Mouse (Mus musculus) macrophage (primary cell): Measurements from ENCODE around the gene Dact3. TPM values are rescaled to one million over a fixed set of nuclear protein-coding genes. Genes with fewer than 3 reads are reported as not detected.
A peak's percentile ranks its signal among the peaks of the same experiment; 100 is the strongest.

Experiments
- H3K27ac ChIP-seq: fragments of 350-480 bp; formaldehyde crosslinking; 2 replicates; pipeline ENCODE4 v1.9.0; 2021
- H3K36me3 ChIP-seq: fragments of 350-480 bp; formaldehyde crosslinking; 2 replicates; pipeline ENCODE4 v1.9.0; 2021; ENCODE audit errors: inconsistent target
- H3K4me3 ChIP-seq: fragments of 350-480 bp; formaldehyde crosslinking; 2 replicates; pipeline ENCODE4 v1.9.0; 2021; ENCODE audit errors: inconsistent target
- H3K79me2 ChIP-seq: fragments of 350-480 bp; formaldehyde crosslinking; 2 replicates; pipeline ENCODE4 v1.9.0; 2021; ENCODE audit errors: inconsistent target
- WGBS: methylation state at CpG from one replicate; pipeline ENCODE4 v1.1.7; 2026; ENCODE audit warnings: inconsistent platforms; ENCODE audit not compliant: missing documents; 5-methylcytosine and 5-hydroxymethylcytosine counted together
- polyA plus RNA-seq: library from polyadenylated mRNA; stranded (reverse); fragments of 250-400 nt; gene quantifications from 3 replicates; pipeline ENCODE4 v1.2.4, GENCODE M21; 2018; ENCODE audit warnings: inconsistent platforms

The Dact3 gene
- polyA plus RNA-seq, 1 experiment from 2014 or later = 0.32 TPM

DNA sequence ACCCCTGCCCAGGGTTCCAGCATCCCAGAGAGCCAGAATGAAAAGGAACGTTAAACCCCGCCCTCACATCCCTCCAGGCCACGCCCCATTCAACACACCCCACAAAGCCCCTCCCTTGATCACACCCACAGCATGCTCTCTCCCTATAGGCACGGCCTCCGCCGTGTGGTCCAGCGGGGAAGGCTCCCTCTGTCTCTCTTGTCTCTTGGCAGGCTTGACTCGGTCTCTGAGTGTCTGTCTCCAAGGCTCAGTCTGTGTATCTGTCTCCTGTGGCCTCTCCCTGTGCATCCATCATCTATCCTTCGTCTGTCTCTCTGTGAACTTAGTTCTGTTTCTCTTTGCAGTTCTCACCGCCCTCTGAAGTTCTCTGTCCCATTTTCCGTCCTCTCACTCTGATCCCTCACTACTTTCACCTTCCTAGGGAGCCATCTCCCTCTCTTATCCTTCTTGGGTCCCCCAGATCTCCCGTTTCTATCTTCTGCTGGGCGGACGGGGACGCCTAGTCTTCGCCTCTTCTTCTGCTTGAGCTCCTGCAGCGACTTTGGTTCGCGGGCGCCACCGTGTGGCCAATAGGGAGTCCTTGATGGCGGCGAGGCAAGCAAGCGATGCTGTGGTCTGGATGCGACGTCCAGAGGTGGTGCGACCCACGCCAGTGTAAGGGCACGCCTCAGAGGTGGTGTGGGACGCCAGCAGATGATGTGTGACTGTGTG lies 16.7 kb downstream of the Dact3 start, which contains the start of gene Gng8:
Gng8 (plus strand) TSS at position 146 of the 711 bp plus-strand sequence.
- WGBS = 1% methylated on average over 30 of the region's 30 CpGs
- no peaks in the 10 kb centered on the region for H3K36me3 ChIP-seq
- no peaks in the 10 kb centered on the region for H3K79me2 ChIP-seq
- H3K27ac ChIP-seq = no peak within 1 kb of the TSS
- H3K4me3 ChIP-seq = peak within 1 kb of the TSS; percentile 15; the same call in 1 of the 2 replicates

DNA sequence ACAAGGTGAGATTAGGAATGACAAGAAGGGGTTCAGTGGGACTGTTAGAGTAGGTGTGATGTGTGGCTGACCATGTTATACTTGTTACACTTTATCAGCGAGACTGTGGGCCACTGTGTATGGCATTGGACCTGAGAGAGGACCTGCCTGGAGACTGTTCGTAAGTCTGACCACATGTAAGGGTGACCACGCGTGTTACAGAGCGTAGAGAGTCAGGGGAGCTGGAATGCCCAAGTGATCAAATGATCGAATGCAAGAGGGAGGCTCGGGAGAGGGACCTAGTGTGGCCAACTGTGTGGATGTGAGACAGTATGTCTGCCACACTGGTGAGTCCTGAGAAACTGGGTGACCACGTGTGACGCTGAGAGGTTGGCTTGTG lies 17.2 kb downstream of the Dact3 start:
- Histone ChIP-seq H3K79me2 (no peaks in the 10 kb centered on the region), H3K36me3 (no peaks in the 10 kb centered on the region), H3K27ac (no peak overlapping the region), H3K4me3 (no peak overlapping the region)
- 51% methylated on average over 9 of the region's 9 CpGs for WGBS

DNA sequence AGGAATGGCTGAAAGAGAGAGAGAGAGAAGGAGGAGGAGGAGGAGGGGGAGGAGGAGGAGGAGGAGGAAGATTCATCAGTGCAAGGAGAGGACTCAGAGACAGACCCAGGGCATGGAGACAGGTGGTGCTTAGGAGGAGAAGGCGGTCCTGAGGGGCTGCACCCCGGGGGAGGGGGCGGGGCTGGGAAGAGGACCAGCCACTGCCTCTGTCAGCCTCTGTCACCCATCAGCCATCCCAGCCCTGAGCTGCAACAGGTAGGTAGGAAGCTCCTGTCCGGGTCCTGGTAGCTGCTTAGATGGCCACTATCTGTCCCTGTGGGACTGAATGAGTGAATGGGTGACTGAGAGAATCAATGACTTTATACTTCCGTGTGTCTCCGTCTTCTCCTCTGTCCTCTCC lies 18.5 kb downstream of the Dact3 start:
- 38% methylated on average over 6 of the region's 6 CpGs for WGBS
- Histone ChIP-seq H3K27ac (no peak overlapping the region), H3K36me3 (no peaks in the 10 kb centered on the region), H3K79me2 (no peaks in the 10 kb centered on the region), H3K4me3 (no peak overlapping the region)

GRCm38 (mm10) chr7:16894279-16894678 lies 19.2 kb downstream of the Dact3 start:
- Histone ChIP-seq H3K79me2 (no peaks in the 10 kb centered on the region), H3K4me3 (no peak overlapping the region), H3K27ac (no peak overlapping the region), H3K36me3 (no peaks in the 10 kb centered on the region)
- 53% methylated on average over 4 of the region's 4 CpGs for WGBS

DNA sequence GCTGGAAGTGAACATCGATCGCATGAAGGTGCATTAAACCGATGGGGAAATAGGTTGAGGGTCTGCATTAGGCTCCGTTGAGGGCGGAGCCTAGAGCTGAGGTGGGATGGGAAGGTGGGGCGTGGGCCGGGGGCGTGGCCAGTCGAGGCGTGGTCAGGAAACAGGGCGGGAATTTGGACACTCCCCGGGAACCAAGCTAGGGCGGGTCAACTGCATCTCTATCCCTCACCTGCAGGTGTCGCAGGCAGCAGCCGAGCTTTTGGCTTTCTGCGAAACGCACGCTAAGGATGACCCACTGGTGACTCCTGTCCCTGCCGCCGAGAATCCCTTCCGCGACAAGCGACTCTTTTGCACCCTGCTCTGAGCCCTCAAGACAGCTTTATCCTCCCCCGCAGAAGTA lies 19.9 kb downstream of the Dact3 start:
- Histone ChIP-seq H3K4me3 (no peak overlapping the region), H3K27ac (no peak overlapping the region)
- WGBS = 3% methylated on average over 23 of the region's 24 CpGs

DNA sequence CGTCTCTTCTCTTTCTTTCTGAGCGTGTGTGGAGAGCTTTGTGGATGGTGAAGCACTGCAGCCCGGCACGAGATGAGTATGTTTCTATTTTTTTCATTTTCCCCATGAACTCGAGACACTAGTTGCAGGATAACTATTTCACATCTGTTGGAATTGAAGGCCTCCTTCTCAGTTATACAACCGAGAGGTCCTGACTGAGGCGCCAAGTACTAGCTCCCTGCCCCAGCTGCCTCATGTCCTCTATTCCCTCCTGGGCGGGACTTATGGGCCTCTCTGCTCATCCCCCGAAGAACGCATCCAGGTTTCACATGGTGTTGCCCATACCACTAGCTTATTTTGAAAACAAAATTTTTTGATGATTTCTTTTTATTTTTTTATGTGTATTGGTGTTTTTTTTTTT lies 20.4 kb downstream of the Dact3 start:
- Histone ChIP-seq H3K36me3 (no peaks in the 10 kb centered on the region), H3K4me3 (no peak overlapping the region), H3K79me2 (no peaks in the 10 kb centered on the region), H3K27ac (no peak overlapping the region)
- WGBS = 48% methylated on average over 10 of the region's 10 CpGs

More for the DNA sequence above, 19.9 kb downstream of the Dact3 start:
- Histone ChIP-seq H3K79me2 (no peaks in the 10 kb centered on the region), H3K36me3 (no peaks in the 10 kb centered on the region)

DNA sequence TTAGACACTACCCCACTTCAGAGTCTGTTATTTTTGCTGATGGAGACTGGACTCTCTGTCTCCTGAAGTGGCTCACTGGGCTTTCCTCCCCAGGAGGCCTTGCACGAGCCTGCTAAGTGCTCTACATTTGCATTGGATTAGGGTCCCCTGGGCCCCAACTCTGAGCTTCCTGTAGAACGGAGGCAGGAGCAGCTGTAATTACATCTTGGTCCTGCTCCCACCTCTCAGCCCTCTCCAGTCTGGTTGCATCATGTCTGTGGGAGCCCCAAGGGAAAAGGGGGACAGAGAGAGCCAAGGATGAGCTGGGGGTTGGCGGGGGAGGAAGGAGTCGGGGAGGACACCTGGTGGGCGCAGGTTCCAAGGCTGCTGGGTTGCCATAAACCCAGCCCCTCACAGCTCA lies 25.4 kb downstream of the Dact3 start:
- no peak overlapping the region for H3K4me3 ChIP-seq
- H3K27ac ChIP-seq = 0 out of 2 replicates have a peak overlapping the region, but pooled peaks have one; percentile 25
- H3K79me2 ChIP-seq = no peaks in the 10 kb centered on the region
- no peaks in the 10 kb centered on the region for H3K36me3 ChIP-seq
- WGBS = 64% methylated on average over 5 of the region's 5 CpGs

DNA sequence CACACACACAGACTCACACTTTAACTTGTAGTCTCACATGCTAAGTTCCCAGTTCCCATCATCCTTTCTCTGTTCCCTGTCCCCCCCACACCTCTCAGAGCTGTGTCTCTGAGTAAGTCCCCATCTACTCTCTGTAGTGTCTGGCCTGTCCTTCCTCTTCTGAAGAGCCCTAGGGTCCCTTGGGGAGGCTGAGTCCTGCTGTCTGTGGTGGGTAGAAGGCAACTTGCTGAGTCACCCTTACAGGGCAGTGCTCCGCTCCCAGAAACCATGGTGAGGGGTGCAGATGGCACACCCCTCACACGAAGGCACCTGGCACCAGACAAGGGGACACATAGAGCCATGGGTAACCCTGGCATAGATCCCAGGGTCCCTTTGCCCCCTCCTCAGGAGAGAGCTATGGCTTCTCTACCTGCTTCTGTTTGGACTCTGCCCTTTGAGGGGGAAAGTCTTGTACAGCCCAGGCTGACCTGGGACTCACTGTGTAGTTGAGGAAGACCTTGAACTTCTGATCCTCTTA lies 28.4 kb downstream of the Dact3 start:
- Histone ChIP-seq H3K4me3 (no peak overlapping the region), H3K79me2 (peaks cover 22% of the 10 kb centered on the region), H3K36me3 (no peaks in the 10 kb centered on the region), H3K27ac (peak overlapping the region; percentile 22)
- 21% methylated on average over 2 of the region's 2 CpGs for WGBS

DNA sequence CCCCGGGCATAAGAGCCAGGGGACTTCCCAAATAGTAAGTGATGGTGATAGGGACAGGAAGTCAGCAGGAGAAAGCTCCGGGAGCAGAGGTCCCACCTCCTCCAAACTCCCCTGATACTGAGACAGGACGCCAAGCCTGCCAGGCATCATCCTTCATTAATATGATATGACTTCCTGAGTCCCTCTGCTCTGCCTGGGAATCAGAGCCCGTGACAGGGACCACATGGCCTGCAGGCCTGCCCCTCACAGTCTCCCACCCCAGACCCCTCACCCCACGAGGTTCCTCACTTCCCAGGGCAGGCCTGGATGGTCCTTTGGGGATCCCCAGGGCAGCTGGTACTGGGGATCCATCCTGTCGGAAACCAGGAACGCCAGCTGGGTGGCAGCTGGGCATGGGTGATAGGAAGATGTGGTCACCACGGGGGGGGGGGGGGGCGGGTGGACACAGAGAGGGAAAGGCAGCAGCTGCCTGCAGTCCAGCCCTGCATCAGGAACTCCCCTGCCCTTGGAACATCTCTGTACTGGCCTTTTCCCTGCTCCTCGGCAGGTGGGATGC lies 29.1 kb downstream of the Dact3 start:
- Histone ChIP-seq H3K36me3 (no peaks in the 10 kb centered on the region), H3K27ac (peak overlapping the region; percentile 22; the same call in 1 of the 2 replicates), H3K4me3 (no peak overlapping the region), H3K79me2 (peaks cover 29% of the 10 kb centered on the region)
- WGBS = 56% methylated on average over 9 of the region's 10 CpGs

DNA sequence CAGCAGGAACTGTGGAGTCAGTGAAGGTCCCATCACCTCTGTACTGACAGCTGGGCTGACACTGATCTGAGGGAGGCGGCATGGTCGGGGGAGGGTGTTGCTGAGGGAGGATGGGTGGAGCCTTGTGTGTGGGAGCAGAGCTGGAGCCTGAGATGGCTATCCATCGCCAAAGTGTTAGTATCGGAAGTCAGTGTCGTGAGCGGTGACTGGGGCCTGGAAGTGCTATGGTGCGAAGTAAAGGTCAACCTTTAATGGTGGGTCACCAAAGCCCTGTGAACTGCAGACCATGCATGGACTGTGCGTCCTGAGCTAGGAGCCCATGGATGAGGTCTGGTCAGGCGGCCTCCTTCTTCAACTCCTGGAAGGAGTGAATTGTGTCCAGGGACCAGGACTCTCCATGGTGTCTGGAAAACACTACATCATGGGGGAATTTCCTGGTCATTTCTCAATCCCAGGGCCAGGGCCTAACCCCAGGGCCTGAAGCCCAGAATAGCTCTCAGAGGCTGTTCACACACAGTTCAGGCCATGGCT lies 30.4 kb downstream of the Dact3 start:
- Histone ChIP-seq H3K36me3 (no peaks in the 10 kb centered on the region), H3K27ac (peak overlapping the region; percentile 57), H3K4me3 (no peak overlapping the region), H3K79me2 (peaks cover 30% of the 10 kb centered on the region)
- 86% methylated on average over 9 of the region's 9 CpGs for WGBS

DNA sequence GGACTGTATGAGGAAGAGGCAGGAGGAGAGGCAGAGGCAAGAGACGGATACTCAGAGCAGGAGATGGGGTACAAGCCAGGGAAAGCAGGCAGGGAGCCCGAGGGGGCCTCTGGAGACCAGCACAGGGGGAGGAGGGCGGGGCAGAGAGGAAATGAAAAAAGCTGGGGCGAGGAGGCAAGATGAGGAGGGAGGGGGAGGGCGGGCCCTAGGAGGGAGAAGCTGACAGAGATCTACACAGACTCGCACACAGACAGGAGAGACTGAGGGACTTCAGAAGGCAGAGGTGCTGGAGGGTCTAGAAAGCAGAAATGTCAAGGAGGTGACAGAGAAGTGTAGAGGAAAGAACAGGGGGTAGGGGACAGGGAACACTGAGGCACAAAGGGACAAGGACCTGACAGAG lies 31.2 kb downstream of the Dact3 start, which contains the start of gene Ptgir:
Ptgir (plus strand) TSS at position 210 of the 400 bp plus-strand sequence.
- Histone ChIP-seq H3K36me3 (no peaks in the 10 kb centered on the region), H3K4me3 (peak within 1 kb of the TSS; percentile 20; the same call in 1 of the 2 replicates), H3K27ac (peak within 1 kb of the TSS; percentile 78), H3K79me2 (peaks cover 30% of the 10 kb centered on the region)
- 10% methylated on average over 5 of the region's 6 CpGs for WGBS

GRCm38 (mm10) chr7:16906889-16907559 lies 31.9 kb downstream of the Dact3 start:
- Histone ChIP-seq H3K36me3 (no peaks in the 10 kb centered on the region), H3K4me3 (peak overlapping the region; percentile 20; the same call in 1 of the 2 replicates), H3K79me2 (peaks cover 30% of the 10 kb centered on the region), H3K27ac (peak overlapping the region; percentile 78)
- 90% methylated on average over 41 of the region's 41 CpGs for WGBS

- H3K79me2 ChIP-seq = peaks cover 30% of the 10 kb centered on the region
- no peaks in the 10 kb centered on the region for H3K36me3 ChIP-seq
- 34% methylated on average over 7 of the region's 7 CpGs for WGBS
- peak overlapping the region; percentile 20 for H3K4me3 ChIP-seq
- peak overlapping the region; percentile 78 for H3K27ac ChIP-seq
These were observed 32.7 kb downstream of the Dact3 start for GRCm38 (mm10) chr7:16907842-16908241.

DNA sequence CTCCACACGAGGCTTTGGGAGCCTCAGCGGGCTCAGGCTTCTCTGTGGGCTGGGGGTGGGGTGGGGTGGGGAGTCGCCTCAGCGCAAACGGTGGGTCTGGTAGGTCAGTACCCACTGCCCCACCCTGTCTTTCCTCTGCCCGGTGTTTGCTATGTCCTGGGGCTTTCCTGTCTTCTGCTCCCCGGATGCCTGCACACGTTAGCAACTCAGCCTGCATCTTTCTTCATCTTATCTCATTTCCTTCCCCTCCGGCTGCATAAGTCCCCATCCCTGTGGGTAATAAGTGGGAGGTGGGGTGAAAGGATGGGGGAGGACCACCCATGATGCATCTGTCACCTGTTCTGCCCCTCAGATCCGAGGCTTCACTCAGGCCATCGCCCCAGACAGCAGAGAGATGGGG lies 33.2 kb downstream of the Dact3 start:
- peak overlapping the region; percentile 20 for H3K4me3 ChIP-seq
- no peaks in the 10 kb centered on the region for H3K36me3 ChIP-seq
- WGBS = 13% methylated on average over 11 of the region's 11 CpGs
- peak overlapping the region; percentile 78 for H3K27ac ChIP-seq
- H3K79me2 ChIP-seq = peaks cover 30% of the 10 kb centered on the region
